Mouse (Mus musculus) lung, adult 2 months (tissue): ENCODE measurements around the gene Pacsin1. TPM values are rescaled to one million over a fixed set of nuclear protein-coding genes. Genes with fewer than 3 reads are reported as not detected.
A peak's percentile ranks its signal among the peaks of the same experiment; 100 is the strongest.

Experiments
- DNase-seq: peaks from one replicate; pipeline ENCODE4 v3.0.0; 2022
- H3K4me1 ChIP-seq: fragments of 200-500 bp; 2 replicates; pipeline ENCODE4 v1.6.1; 2011; ENCODE audit warnings: low read length; ENCODE audit not compliant: control insufficient read depth, insufficient read depth
- H3K4me3 ChIP-seq: fragments of 200-500 bp; replicated peaks from 2 replicates; pipeline ENCODE3; 2011; ENCODE audit warnings: low read depth, mild to moderate bottlenecking, control low read depth, low read length; ENCODE audit errors: extremely low read depth
- CTCF ChIP-seq: fragments of 200-500 bp; IDR thresholded peaks from 2 replicates; pipeline ENCODE4 v1.5.1; 2011; ENCODE audit warnings: mild to moderate bottlenecking, low read length, control low read depth; ENCODE audit not compliant: insufficient read depth
- POLR2A ChIP-seq: fragments of 200-500 bp; IDR thresholded peaks from 2 replicates; pipeline ENCODE4 v1.6.1; 2011; ENCODE audit warnings: low read depth, mild to moderate bottlenecking, control low read depth, low read length, borderline replicate concordance; ENCODE audit errors: extremely low read depth
- WGBS: fragments of 180-500 bp; shearing (Covaris S2); methylation state at CpG from one replicate; pipeline ENCODE4 v1.1.7; 2018; 5-methylcytosine and 5-hydroxymethylcytosine counted together
- polyA plus RNA-seq: library from polyadenylated mRNA; depleted of rRNA; stranded (reverse); fragments of >200 nt; gene quantifications from 2 replicates; pipeline ENCODE4 v1.2.3, GENCODE M21; 2012

Pacsin1 gene
- polyA plus RNA-seq, 1 experiment = 1.0 TPM

DNA sequence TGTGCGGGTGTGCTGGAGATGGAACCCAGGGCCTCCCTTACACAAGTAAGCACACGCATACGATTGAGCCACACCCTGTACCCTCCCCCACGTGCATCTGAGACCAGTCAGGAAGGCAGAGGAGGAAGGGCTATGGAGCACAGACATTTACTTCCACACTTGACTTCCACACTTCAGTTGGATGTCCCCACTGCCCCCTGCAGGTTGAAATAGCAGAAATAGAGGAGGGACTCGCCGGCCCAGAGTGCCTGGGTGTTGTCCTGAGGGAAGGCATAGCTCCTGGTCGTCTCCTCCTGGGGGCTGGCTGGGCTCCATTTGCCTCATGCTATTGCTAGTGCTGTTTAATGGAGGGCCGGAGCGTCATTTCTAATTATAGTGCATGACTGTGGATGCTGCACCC lies 20.1 kb downstream of the Pacsin1 start:
- Histone ChIP-seq H3K4me1 (no peaks in the 10 kb centered on the region), H3K4me3 (no peak overlapping the region)
- no peak for DNase-seq
- TF ChIP-seq CTCF = 0 out of 2 replicates have a peak, but pooled peaks have one; percentile 1
- TF ChIP-seq POLR2A = no peak
- WGBS = 46% methylated on average over 9 of the region's 9 CpGs

DNA sequence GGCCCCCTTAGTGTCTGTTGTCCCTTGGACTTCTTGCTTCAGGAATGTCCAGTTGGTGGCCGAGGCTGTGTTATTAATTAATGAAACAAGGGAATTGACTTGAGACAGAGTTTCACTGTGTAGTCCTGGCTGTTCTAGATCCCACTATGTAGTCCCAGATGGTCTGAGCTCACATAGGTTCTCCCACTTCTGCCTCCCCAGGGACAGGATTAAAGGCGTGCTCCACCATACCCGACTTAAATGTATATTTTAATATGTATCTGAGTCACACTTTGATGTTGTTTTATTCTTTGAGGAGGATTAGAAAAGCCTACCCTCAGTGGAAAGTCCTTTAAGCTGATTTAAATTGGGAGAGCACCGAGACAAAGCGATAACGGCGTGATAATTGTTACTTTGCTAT lies 21.0 kb downstream of the Pacsin1 start:
- 59% methylated on average over 7 of the region's 7 CpGs for WGBS
- TF ChIP-seq CTCF (no peak), POLR2A (no peak)
- Histone ChIP-seq H3K4me1 (no peaks in the 10 kb centered on the region), H3K4me3 (no peak overlapping the region)
- DNase-seq = no peak

DNA sequence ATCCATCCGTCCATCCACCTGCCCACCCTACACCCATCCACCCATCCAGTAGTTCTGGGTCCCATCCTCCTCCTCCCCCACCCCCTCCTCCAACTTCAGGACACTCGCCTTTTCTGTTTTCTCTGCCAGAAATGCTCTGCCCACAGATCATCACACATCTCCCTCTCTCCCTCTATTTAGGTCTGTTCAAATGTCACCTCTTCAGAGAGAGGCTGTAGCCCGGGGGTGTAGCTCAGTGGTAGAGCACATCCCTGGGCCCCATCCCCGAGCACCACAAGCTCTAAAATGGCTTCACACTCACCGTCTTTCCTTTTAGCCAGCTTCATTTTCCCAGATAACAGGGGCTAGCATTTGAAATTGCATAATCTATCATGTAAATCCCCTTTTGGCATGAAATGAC lies 22.4 kb downstream of the Pacsin1 start:
- Histone ChIP-seq H3K4me3 (no peak overlapping the region), H3K4me1 (no peaks in the 10 kb centered on the region)
- DNase-seq = no peak
- WGBS = 71% methylated on average over 5 of the region's 5 CpGs
- TF ChIP-seq CTCF = no peak

DNA sequence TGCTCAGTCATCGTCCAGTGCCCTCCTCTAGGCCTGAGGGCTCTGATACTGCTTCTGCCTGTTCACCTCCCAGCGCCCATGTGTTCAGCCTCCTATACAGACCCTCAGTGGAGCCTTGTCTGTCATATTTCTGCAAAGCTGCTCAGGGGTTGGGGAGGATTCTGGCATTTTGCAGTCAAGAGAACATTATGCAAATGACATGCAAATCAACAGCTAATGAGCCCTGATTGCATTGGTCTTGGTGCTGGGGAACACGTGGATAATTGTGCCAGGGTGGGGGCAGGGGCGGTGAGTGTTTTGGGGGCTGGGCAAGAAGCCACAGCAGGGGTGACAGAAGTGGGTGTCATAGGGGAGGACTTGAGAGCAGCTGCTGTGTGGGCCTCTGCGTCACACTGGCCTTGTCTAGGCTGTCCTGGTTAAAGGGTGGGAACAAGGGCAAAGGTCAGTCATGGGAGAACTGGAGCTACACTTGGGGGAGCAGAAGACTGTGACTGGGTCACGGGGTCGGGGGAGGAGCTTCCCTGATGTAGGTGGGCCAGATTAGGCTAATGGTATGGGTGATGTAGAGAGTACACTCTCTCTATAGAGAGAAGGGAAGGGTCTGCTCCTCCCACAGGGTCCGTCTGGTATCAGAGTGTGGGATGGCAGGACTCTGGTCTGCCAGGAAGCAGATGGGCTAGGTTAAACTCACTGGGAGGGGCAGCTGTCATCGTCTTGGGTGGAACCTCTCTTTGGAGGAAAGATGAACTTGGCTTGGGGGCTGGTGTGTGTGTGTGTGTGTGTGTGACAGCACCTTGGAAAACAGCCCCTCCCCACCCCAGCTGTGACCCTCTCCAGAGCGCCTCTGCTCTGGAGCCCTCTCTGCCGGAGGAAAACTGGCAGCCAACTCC lies 23.9 kb downstream of the Pacsin1 start:
- no peaks in the 10 kb centered on the region for H3K4me1 ChIP-seq
- no peak overlapping the region for H3K4me3 ChIP-seq
- WGBS = 46% methylated on average over 11 of the region's 11 CpGs
- TF ChIP-seq POLR2A = no peak
- no peak for TF ChIP-seq CTCF
- DNase-seq = no peak

DNA sequence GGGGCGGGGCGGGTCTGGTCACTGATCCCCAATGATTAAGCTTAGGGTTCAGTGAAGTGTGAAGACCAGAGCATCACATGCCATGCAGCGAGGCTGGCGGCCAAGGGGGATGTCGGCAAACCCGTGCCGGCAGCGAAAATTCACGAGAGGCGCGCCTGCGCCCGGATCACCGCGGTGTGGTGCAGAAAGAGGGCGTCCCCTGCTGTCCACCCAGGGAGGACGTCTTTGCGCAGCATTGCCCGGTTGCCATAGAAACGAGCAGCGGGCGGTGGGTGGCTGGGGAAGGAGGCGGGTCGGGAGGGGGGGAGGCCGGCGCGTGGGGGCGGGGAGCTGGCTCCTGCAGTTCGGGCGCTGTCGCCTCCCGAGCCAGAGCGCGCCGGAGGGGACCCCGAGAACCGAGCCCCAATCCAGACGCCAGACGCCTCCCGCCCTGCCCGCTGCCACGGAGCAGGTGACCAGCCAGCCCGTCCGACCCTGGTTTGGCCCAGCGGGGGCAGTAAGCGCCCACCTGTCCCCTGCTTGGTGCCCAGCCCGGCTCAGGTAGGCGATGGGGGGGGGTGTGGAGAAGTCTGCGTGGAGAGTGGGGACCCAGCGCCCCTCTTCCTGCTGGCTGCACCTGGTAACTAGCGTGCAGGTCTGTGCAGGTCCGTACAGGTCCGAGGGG lies 29.7 kb downstream of the Pacsin1 start:
- Histone ChIP-seq H3K4me1 (no peaks in the 10 kb centered on the region), H3K4me3 (no peak overlapping the region)
- WGBS = 2% methylated on average over 51 of the region's 53 CpGs
- DNase-seq = no peak
- TF ChIP-seq POLR2A (no peak), CTCF (0 out of 2 replicates have a peak, but pooled peaks have one; percentile 15)

DNA sequence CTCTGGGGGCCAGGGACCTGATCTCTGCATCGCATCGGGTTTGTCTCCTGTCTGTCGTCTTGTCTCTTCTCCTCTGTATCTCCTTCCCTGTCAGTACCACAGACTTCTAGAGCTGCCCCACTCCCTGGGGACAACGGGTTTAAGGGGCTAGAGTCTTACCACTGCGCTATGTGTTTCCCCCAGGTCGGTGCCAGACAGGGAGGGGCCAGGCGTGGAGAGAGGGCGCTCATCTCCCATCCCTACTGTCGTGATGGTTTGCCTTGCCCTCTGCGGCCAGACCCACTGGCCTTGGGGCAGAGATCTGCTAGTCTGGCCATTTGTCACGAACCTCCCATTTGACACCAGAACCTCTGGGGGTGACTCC lies 30.2 kb downstream of the Pacsin1 start:
- Histone ChIP-seq H3K4me3 (no peak overlapping the region), H3K4me1 (no peaks in the 10 kb centered on the region)
- DNase-seq = no peak
- TF ChIP-seq POLR2A = no peak
- no peak for TF ChIP-seq CTCF
- WGBS = 3% methylated on average over 11 of the region's 11 CpGs

DNA sequence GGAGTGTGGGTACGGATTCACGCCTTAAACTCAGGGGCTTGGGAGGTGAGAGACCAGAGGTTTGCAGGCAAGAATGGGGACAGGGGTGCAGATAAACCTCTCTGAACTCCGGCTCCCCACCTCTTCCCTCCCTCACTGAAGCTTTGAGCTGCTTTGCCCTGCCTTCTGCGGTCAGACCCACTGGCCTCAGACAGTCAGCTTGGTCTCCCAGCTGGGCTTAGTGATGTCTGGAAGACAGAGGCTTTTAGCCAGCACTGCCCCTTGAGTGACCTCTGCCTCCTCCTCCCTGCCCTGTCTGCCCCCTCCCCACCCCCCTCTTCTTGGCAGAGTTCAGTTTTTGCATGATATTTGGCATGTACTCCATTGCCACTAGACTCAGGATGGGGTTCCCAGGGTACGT lies 31.1 kb downstream of the Pacsin1 start:
- TF ChIP-seq CTCF (no peak), POLR2A (no peak)
- Histone ChIP-seq H3K4me1 (no peaks in the 10 kb centered on the region), H3K4me3 (no peak overlapping the region)
- no peak for DNase-seq
- 49% methylated on average over 5 of the region's 5 CpGs for WGBS

DNA sequence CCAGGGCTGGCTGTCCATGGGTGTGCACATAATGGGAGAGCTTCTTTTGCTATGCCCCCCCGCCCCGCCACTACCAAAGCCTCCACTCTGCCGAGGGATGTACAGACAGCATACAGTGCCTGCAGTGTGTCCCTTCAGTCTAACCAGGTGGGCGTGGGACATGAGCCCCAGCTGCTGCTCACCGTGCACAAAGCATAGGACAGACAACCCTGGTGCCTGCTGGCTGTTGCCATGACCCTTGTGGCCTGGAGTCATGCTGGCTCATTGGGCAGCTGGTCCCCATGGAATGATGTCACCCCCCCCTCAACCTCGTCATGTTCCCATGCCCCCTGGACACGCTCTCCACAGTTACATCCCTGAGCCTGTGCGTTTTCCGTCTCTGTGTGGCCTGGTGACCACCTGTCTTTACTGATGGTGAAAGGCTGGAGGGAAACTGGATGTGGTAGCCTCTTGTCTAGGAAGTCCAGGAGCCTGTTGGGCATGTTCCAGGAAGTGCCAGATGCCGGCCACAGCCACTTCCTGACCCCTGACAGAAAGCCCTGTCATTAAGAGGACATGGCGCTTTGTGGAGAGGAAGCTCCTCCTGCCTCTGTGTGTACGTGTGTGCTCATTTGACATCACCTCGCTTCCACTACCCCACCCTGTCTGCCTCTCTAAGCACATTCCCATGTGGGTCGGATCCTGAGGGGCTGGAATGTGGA lies 35.8 kb downstream of the Pacsin1 start:
- no peak for TF ChIP-seq CTCF
- TF ChIP-seq POLR2A = no peak
- WGBS = 55% methylated on average over 14 of the region's 14 CpGs
- DNase-seq = no peak
- Histone ChIP-seq H3K4me3 (no peak overlapping the region), H3K4me1 (no peaks in the 10 kb centered on the region)

DNA sequence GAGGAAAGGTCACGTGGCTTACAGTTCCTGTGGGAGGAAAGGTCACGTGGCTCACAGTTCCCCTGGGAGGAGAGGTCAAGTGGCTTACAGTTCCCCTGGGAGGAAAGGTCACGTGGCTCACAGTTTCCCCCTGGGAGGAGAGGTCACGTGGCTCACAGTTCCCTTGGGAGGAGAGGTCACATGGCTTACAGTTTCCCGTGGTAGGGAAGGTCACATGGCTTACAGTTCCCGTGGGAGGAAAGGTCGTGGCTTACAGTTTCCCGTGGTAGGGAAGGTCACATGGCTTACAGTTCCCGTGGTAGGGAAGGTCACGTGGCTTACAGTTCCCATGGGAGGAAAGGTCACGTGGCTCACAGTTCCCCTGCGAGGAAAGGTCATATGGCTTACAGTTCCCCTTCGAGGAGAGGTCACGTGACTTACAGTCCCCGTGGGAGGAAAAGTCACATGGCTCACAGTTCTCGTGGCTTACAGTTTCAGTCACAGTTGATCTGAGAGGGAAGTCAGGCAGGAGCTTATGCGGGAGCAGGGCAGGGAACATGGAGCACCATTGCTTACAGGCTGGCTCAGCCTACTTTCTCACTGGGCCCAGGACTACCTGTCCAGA lies 44.4 kb downstream of the Pacsin1 start:
- no peak for DNase-seq
- Histone ChIP-seq H3K4me3 (no peak overlapping the region), H3K4me1 (peaks cover 2% of the 10 kb centered on the region; the same call in 1 of the 2 replicates)
- no peak for TF ChIP-seq CTCF
- WGBS = 75% methylated on average over 17 of the region's 17 CpGs

DNA sequence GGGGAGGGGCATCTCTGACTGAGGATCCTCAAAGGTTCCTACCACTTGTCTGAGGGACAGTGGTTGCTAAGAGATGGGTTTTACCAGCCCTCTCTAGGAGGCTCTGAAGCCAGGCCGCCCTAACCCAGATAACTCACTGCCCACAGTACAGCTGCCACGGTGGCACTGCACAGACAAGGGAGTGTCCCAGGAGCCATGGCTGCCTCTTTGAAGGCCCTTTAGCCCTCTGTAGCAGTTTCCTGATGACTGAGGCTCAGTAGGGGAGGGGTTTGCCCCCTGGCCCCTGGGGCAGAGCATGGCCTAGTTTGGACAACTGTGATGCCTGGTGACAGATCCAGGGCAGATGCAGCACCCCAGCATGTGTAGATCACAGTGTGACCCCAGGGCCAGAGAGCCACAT lies 45.5 kb downstream of the Pacsin1 start:
- Histone ChIP-seq H3K4me1 (peaks cover 2% of the 10 kb centered on the region; the same call in 1 of the 2 replicates), H3K4me3 (no peak overlapping the region)
- no peak for DNase-seq
- TF ChIP-seq CTCF (no peak), POLR2A (no peak)
- WGBS = 70% methylated on average over 2 of the region's 2 CpGs
